Mouse (Mus musculus) heart, embryonic 14.5 days (tissue): ENCODE measurements around the gene Cpsf4l. TPM values are rescaled to one million over a fixed set of nuclear protein-coding genes. Genes with fewer than 3 reads are reported as not detected.

Experiments used
- ATAC-seq: fragments of 200-750 bp; cut with Nextera tagmentation; 2 replicates; pipeline ENCODE4 v1.8.0; 2017; ENCODE audit warnings: low read depth, moderate TSS enrichment; ENCODE audit not compliant: insufficient number of reproducible peaks, insufficient read depth, low FRiP score
- H3K27ac ChIP-seq, 2 experiments: fragments of 200-500 bp in 1 of 2; fragments of 300-500 bp in 1 of 2; sonication (generic) in 1 of 2; replicated peaks in 1 of 2; 2 replicates each; pipeline ENCODE4 v1.5.1; 2012 to 2014; ENCODE audit warnings: low read depth in 2 of 2, low read length in 2 of 2, control low read depth in 1 of 2, mild to moderate bottlenecking in 1 of 2, mixed read lengths in 1 of 2; ENCODE audit not compliant: control insufficient read depth in 1 of 2, insufficient read depth in 1 of 2
- H3K27me3 ChIP-seq: fragments of 300-500 bp; sonication (generic); 2 replicates; pipeline ENCODE4 v1.6.1; 2014; ENCODE audit warnings: mild to moderate bottlenecking, low read length, control low read depth; ENCODE audit not compliant: control insufficient read depth, insufficient read depth
- H3K36me3 ChIP-seq: fragments of 300-500 bp; sonication (generic); 2 replicates; pipeline ENCODE4 v1.6.1; 2014; ENCODE audit warnings: mild to moderate bottlenecking, control low read depth, low read length, mixed read lengths; ENCODE audit not compliant: control insufficient read depth, insufficient read depth
- H3K4me1 ChIP-seq, 2 experiments: fragments of 200-500 bp in 1 of 2; fragments of 300-500 bp in 1 of 2; sonication (generic) in 1 of 2; 2 replicates each; pipeline ENCODE4 v1.6.1; 2012 to 2014; ENCODE audit warnings: low read length in 2 of 2, control low read depth in 1 of 2, mixed read lengths in 1 of 2; ENCODE audit not compliant: control insufficient read depth in 2 of 2, insufficient read depth in 2 of 2
- H3K4me2 ChIP-seq: fragments of 300-500 bp; sonication (generic); 2 replicates; pipeline ENCODE4 v1.6.1; 2014; ENCODE audit warnings: mild to moderate bottlenecking, low read length
- H3K4me3 ChIP-seq, 2 experiments: fragments of 200-500 bp in 1 of 2; fragments of 300-500 bp in 1 of 2; sonication (generic) in 1 of 2; 2 replicates each; pipeline ENCODE4 v1.5.1; 2012 to 2014; ENCODE audit warnings: low read length in 2 of 2, mild to moderate bottlenecking in 2 of 2, control low read depth in 1 of 2, low read depth in 1 of 2, moderate library complexity in 1 of 2; ENCODE audit not compliant: control insufficient read depth in 1 of 2, insufficient read depth in 1 of 2
- H3K9ac ChIP-seq: fragments of 300-500 bp; sonication (generic); 2 replicates; pipeline ENCODE4 v1.6.1; 2014; ENCODE audit warnings: mild to moderate bottlenecking, low read length
- H3K9me3 ChIP-seq: fragments of 300-500 bp; sonication (generic); 2 replicates; pipeline ENCODE4 v1.6.1; 2016; ENCODE audit warnings: low read length, control low read depth; ENCODE audit not compliant: control insufficient read depth
- WGBS: fragments of 180-500 bp; shearing (Covaris S2); extraction: QIAGEN DNeasy Blood & Tissue Kit; methylation state at CpG from one replicate; pipeline ENCODE4 v1.1.7; 2014; 5-methylcytosine and 5-hydroxymethylcytosine counted together
- polyA plus RNA-seq: library from polyadenylated mRNA; unstranded; fragments of >200 nt; fragmentation: Nextera tagmentation; extraction: Ambion mirVana; gene quantifications from 2 replicates; pipeline ENCODE4 v1.2.1, GENCODE M21; 2014

The Cpsf4l gene
- polyA plus RNA-seq, 1 experiment from 2014 or later, result 0.19 TPM

DNA sequence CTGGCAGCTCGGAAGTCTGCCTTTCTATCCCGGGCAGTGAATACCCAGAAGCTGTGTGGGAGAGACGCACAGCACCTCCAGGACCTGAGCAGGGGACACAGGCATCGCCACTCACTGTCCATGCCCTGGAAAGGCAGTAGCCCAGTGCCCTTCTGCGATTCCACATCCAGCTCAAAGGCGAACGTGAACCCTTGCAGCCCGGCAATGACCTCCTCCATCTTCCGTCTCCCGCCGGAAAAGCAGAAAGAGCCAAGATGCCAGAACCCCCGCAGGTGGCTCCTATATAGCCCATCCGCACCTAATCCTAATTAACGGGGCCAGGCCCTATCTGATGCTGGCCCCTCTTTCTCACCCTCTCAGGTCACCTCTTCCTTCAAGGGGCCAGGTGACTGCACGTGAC, 545 bp downstream of the Cpsf4l start:
- H3K9ac ChIP-seq, result no peak overlapping the region
- 18% methylated on average over 15 of the region's 15 CpGs for WGBS
- peak overlapping the region; percentile 18; the same call in 1 of the 2 replicates for H3K4me2 ChIP-seq
- peaks cover 10 to 18% of the 10 kb centered on the region in 2 experiments; a peak in 3 of 4 replicates for H3K4me1 ChIP-seq
- H3K27me3 ChIP-seq, result no peaks in the 10 kb centered on the region
- no peaks in the 10 kb centered on the region for H3K9me3 ChIP-seq
- no peak overlapping the region for H3K27ac ChIP-seq
- no peak overlapping the region for H3K4me3 ChIP-seq
- no peak for ATAC-seq
- H3K36me3 ChIP-seq, result no peaks in the 10 kb centered on the region; the same call in 1 of the 2 replicates

DNA sequence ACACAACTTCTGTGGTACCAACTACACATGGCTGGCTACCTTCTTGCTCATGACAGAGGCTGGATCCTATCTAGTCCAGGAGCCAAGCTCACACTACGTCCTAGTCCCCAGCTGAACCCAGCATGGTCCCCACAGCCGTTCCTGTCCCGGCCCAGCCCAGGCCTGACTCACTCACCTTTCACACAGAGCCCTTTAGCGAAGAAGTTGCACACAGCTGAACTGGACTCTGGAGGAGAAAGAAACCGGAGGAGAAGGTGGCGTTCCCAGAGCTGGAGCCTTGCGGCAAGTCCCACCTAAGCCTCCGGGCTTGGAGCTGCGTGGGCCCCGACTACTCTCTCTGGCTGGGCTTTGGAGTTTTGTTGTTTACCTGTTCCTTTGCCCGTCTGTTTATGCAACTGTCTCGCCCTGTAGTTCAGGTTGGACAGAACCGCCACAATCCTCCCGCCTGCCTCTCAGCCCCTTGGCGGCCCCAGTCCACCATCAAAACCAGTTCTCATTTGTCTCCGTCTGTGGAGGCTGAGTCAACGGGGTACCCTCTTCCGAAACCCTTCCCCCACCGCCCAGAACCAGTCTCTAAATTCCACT, 1.1 kb downstream of the Cpsf4l start:
- 57% methylated on average over 19 of the region's 19 CpGs for WGBS
- peaks cover 10 to 22% of the 10 kb centered on the region in 2 experiments; a peak in 3 of 4 replicates for H3K4me1 ChIP-seq
- H3K36me3 ChIP-seq, result no peaks in the 10 kb centered on the region; the same call in 1 of the 2 replicates
- no peak overlapping the region for H3K4me3 ChIP-seq
- no peak overlapping the region for H3K9ac ChIP-seq
- no peak overlapping the region for H3K27ac ChIP-seq
- ATAC-seq, result no peak
- H3K4me2 ChIP-seq, result peak overlapping the region; percentile 18; the same call in 1 of the 2 replicates
- no peaks in the 10 kb centered on the region for H3K9me3 ChIP-seq
- H3K27me3 ChIP-seq, result no peaks in the 10 kb centered on the region

DNA sequence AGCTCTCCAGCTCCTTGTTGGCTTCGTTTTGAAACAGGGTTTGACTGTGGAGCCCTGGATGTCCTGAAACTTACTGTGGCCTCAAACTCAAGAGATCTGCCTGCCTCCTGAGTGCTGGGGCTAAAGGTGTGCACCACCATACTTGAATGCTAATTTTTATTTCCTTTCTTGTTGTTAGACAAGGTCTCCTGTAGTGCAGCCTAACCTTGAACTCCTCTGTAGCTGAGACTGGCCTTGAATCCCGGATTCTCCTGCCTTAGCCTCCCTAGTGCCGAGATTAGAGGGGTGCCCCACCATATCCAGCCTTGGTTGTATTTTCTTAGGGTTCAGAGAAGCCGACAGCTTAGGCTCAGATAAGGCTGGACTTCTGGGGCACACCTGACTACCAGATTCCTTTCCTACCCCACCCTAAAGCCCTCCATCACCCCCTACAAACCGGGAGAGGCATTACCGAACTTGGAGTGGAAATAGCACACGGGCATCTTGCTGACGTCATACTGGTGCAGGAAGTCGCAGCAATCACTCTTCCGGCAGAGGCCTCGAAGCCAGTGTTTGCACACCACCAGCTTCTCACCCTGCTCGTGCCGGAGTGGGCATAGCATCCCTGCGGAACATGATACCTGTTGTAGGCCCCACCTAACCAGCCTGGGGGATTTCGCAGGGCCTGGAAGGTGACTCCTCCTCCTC, 3.7 kb downstream of the Cpsf4l start:
- 79% methylated on average over 15 of the region's 15 CpGs for WGBS

DNA sequence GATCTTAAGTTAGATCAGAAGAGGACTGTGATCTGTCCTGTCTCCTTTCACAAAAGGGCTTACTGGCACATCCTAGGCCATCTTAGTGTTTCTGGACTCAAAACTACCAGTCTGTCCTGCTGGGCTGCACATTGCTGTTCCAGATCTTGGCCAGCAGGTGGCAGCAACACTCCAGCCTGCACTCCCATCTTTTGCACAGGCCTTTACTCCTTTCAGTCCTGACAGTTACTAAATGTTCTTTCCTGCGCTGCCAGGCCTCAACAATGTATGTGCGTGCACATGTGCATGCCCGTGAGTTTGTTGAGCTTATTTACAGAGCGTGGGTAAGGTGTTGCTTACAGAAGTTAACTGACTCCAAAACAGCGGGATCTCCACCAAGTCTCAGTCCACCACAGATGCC, 6.1 kb downstream of the Cpsf4l start:
- Histone ChIP-seq H3K4me2 (no peak overlapping the region), H3K27me3 (no peaks in the 10 kb centered on the region), H3K36me3 (no peaks in the 10 kb centered on the region; the same call in none of the 2 replicates), H3K9ac (no peak overlapping the region), H3K4me1 (peaks cover 0 to 3% of the 10 kb centered on the region in 2 experiments; a peak in 1 of 4 replicates), H3K4me3 (no peak overlapping the region), H3K27ac (no peak overlapping the region), H3K9me3 (no peaks in the 10 kb centered on the region)
- 32% methylated on average over 5 of the region's 5 CpGs for WGBS
- ATAC-seq, result no peak

More for the DNA sequence above, 3.7 kb downstream of the Cpsf4l start:
- Histone ChIP-seq H3K36me3 (no peaks in the 10 kb centered on the region; the same call in 1 of the 2 replicates), H3K27me3 (no peaks in the 10 kb centered on the region), H3K4me2 (no peak overlapping the region), H3K27ac (no peak overlapping the region), H3K4me1 (peaks cover 10 to 22% of the 10 kb centered on the region in 2 experiments; a peak in 3 of 4 replicates), H3K4me3 (no peak overlapping the region), H3K9me3 (no peaks in the 10 kb centered on the region), H3K9ac (no peak overlapping the region)
- no peak for ATAC-seq

DNA sequence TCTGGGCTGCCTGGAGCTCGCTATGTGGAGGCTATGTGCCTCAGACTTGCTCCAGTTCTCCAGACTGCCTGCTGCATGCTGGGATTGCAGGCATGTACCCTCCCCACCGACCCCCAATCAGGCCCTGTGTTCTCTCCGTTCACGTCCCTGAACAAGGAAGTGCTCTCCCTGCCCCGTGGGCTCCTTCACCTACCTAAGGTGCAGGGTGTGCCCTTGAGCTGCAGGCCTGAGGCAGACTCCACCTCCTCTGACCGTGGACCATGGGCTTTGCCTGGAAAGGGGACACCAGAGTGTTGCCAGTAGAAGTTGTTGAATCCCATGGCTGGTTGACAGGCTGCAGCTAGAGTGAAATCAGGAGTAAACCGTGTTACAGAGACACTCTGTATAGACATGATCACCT, 10.2 kb downstream of the Cpsf4l start:
- Histone ChIP-seq H3K27me3 (no peaks in the 10 kb centered on the region), H3K4me3 (no peak overlapping the region), H3K9me3 (0 out of 2 replicates have a peak, but pooled peaks cover 4% of the 10 kb centered on the region), H3K27ac (no peak overlapping the region), H3K4me2 (no peak overlapping the region), H3K4me1 (peaks cover 0 to 3% of the 10 kb centered on the region in 2 experiments; a peak in 1 of 4 replicates), H3K36me3 (peaks cover 17% of the 10 kb centered on the region), H3K9ac (no peak overlapping the region)
- ATAC-seq, result no peak
- 80% methylated on average over 7 of the region's 7 CpGs for WGBS

DNA sequence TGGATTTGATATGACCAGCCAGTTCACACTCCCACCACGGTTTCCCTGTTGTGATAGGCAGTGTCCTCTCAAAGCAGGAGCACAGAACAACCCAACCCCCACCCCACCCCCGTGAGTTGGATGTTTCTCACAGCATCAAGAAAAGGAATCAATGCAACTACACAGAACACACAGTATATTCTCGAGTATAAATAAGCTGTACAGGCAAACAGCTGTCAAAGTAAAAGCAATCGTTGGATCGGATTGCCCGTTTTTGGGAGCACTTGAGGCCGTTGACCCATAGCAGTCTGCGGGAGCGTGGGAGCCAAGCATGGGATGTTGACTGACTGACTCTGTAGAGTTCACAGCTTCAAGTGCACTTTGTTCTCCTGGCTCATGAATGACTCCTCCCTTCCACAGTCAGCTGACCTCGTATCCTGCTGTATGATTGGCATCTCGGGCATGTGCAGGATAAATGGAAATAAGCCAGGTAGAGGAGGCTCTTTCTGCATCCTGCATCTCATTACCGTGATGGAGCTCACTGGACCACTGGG, 11.7 kb downstream of the Cpsf4l start:
- Histone ChIP-seq H3K4me1 (no peaks in the 10 kb centered on the region), H3K9ac (no peak overlapping the region), H3K36me3 (peaks cover 32% of the 10 kb centered on the region), H3K9me3 (0 out of 2 replicates have a peak, but pooled peaks cover 4% of the 10 kb centered on the region), H3K4me2 (no peak overlapping the region), H3K27me3 (no peaks in the 10 kb centered on the region), H3K4me3 (no peak overlapping the region), H3K27ac (no peak overlapping the region)
- WGBS, result 76% methylated on average over 12 of the region's 12 CpGs
- no peak for ATAC-seq

DNA sequence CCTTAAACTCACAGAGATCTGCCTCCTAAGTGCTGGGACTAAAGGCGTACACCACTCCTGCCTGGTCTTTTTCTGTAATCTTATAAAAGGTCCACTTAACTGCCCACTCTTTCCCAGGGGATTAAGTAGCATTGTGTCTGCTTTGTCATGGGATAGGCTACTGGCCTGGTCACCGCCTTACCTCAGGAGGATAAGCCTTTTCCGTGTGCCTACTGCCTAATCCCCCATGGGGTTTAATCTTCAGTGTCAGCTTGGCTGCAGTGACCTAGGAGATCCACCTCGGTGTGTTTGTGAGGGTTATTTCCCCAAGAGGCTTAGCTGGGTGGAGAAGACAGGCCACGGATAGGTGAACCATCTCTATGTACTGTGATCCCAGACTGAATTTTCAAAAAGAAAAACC, 12.2 kb downstream of the Cpsf4l start:
- Histone ChIP-seq H3K4me1 (no peaks in the 10 kb centered on the region), H3K9ac (no peak overlapping the region), H3K9me3 (0 out of 2 replicates have a peak, but pooled peaks cover 4% of the 10 kb centered on the region), H3K4me3 (no peak overlapping the region), H3K4me2 (no peak overlapping the region), H3K27me3 (no peaks in the 10 kb centered on the region), H3K36me3 (peaks cover 37% of the 10 kb centered on the region), H3K27ac (no peak overlapping the region)
- no peak for ATAC-seq
- WGBS, result 65% methylated on average over 5 of the region's 5 CpGs
